Mouse (Mus musculus) hindlimb bud, embryonic 11.5 days (tissue): ENCODE results near the gene Gm10282.

Experiments used
- DNase-seq: peaks from one replicate; pipeline ENCODE4 v3.0.0-alpha.2; 2012; ENCODE audit warnings: low read depth, low spot score; ENCODE audit errors: extremely low spot score

Gm10282 gene

GRCm38 (mm10) chr8:72305210-72305905 is at the start of gene Gm10282:
Gm10282 (minus strand) TSS chr8:72305260.
- no peak for DNase-seq

- DNase-seq, result no peak
Measured at GRCm38 (mm10) chr8:72354272-72354671, 49.2 kb upstream of the Gm10282 start.

GRCm38 (mm10) chr8:72353700-72354045 is 48.6 kb upstream of the Gm10282 start:
- no peak for DNase-seq

GRCm38 (mm10) chr8:72352951-72353699 is 48.1 kb upstream of the Gm10282 start:
- DNase-seq, result no peak

GRCm38 (mm10) chr8:72351405-72352005 is 46.4 kb upstream of the Gm10282 start:
- no peak for DNase-seq

- DNase-seq, result no peak
Measured at GRCm38 (mm10) chr8:72350727-72351126, 45.7 kb upstream of the Gm10282 start.

GRCm38 (mm10) chr8:72349838-72350237 is 44.8 kb upstream of the Gm10282 start:
- no peak for DNase-seq

- no peak for DNase-seq
Measured at GRCm38 (mm10) chr8:72348956-72349355, 43.9 kb upstream of the Gm10282 start.

GRCm38 (mm10) chr8:72348114-72348513 is 43.1 kb upstream of the Gm10282 start:
- no peak for DNase-seq

GRCm38 (mm10) chr8:72347553-72347952 is 42.5 kb upstream of the Gm10282 start:
- DNase-seq, result no peak

- DNase-seq, result no peak
Measured at GRCm38 (mm10) chr8:72343725-72344124, 38.7 kb upstream of the Gm10282 start.

GRCm38 (mm10) chr8:72342556-72343300 is 37.7 kb upstream of the Gm10282 start:
- DNase-seq, result no peak

GRCm38 (mm10) chr8:72337034-72337433 is 32.0 kb upstream of the Gm10282 start:
- DNase-seq, result no peak

GRCm38 (mm10) chr8:72336273-72336672 is 31.2 kb upstream of the Gm10282 start:
- no peak for DNase-seq

- DNase-seq, result no peak
Measured at GRCm38 (mm10) chr8:72334144-72334641, 29.1 kb upstream of the Gm10282 start.

GRCm38 (mm10) chr8:72333429-72334143 is 28.5 kb upstream of the Gm10282 start:
- DNase-seq, result no peak

GRCm38 (mm10) chr8:72331631-72332030 is 26.6 kb upstream of the Gm10282 start:
- no peak for DNase-seq

- DNase-seq, result no peak
Measured at GRCm38 (mm10) chr8:72330806-72331516, 25.9 kb upstream of the Gm10282 start.

- no peak for DNase-seq
Measured at GRCm38 (mm10) chr8:72329116-72329515, 24.1 kb upstream of the Gm10282 start.

- DNase-seq, result no peak
Measured at GRCm38 (mm10) chr8:72324708-72325107, 19.6 kb upstream of the Gm10282 start.
